Mouse (Mus musculus): ENCODE results near the gene Adam21.
"Not testable (repeated sequence)": the region's sequence is repeated elsewhere in the genome, so short reads cannot be mapped to it uniquely, and the experiment has no call there.

Adam21 gene

GRCm38 (mm10) chr12:81568374-81568773 is at the start of gene Adam21:
TSS of gene Adam21 (minus strand) at chr12:81568474.
- no peak for DNase-seq (ENCODE audit: low spot score)

- DNase-seq (ENCODE audit: low spot score), result no peak
Observed at GRCm38 (mm10) chr12:81616980-81617379, 48.7 kb upstream of the Adam21 start.

- DNase-seq (ENCODE audit: low spot score), result no peak
Observed at GRCm38 (mm10) chr12:81615807-81616206, 47.5 kb upstream of the Adam21 start.

GRCm38 (mm10) chr12:81609445-81609844 is 41.2 kb upstream of the Adam21 start:
- no peak for DNase-seq (ENCODE audit: low spot score)

GRCm38 (mm10) chr12:81604995-81605784 is 36.9 kb upstream of the Adam21 start:
- no peak for DNase-seq (ENCODE audit: low spot score)

- DNase-seq (ENCODE audit: low spot score), result no peak
Observed at GRCm38 (mm10) chr12:81596547-81597262, 28.4 kb upstream of the Adam21 start.

GRCm38 (mm10) chr12:81594902-81595671 is 26.8 kb upstream of the Adam21 start, which contains the start of gene Med6:
TSS of gene Med6 (minus strand) at chr12:81595008.
- DNase-seq (ENCODE audit: low spot score), result peak; percentile 96

GRCm38 (mm10) chr12:81567931-81568330 is 343 bp downstream of the Adam21 start:
- DNase-seq (ENCODE audit: low spot score), result no peak

- DNase-seq (ENCODE audit: low spot score), result no peak
Observed at GRCm38 (mm10) chr12:81564173-81564572, 4.1 kb downstream of the Adam21 start.

GRCm38 (mm10) chr12:81549286-81549685 is 19.0 kb downstream of the Adam21 start:
- no peak for DNase-seq (ENCODE audit: low spot score)

- no peak for DNase-seq (ENCODE audit: low spot score)
Observed at GRCm38 (mm10) chr12:81547163-81547562, 21.1 kb downstream of the Adam21 start.

GRCm38 (mm10) chr12:81533029-81533419 is 35.2 kb downstream of the Adam21 start:
- DNase-seq (ENCODE audit: low spot score), result no peak

- DNase-seq (ENCODE audit: low spot score), result peak; percentile 86
Observed at GRCm38 (mm10) chr12:81532316-81533028, 35.8 kb downstream of the Adam21 start, which contains the start of the genes Gm20498 and Synj2bp. TSS of gene Gm20498 (minus strand) at chr12:81532905. TSS of gene Synj2bp (minus strand) at chr12:81532911.

GRCm38 (mm10) chr12:81530587-81530986 is 37.7 kb downstream of the Adam21 start:
- not testable (repeated sequence) for DNase-seq (ENCODE audit: low spot score)

Data from lung, postnatal 25 days (tissue).